Mouse (Mus musculus): ENCODE data around the gene Lman1l. TPM values are rescaled to one million over a fixed set of nuclear protein-coding genes. Genes with fewer than 3 reads are reported as not detected.

Lman1l gene
- total RNA-seq, 2 experiments from 2014 or later: not detected

DNA sequence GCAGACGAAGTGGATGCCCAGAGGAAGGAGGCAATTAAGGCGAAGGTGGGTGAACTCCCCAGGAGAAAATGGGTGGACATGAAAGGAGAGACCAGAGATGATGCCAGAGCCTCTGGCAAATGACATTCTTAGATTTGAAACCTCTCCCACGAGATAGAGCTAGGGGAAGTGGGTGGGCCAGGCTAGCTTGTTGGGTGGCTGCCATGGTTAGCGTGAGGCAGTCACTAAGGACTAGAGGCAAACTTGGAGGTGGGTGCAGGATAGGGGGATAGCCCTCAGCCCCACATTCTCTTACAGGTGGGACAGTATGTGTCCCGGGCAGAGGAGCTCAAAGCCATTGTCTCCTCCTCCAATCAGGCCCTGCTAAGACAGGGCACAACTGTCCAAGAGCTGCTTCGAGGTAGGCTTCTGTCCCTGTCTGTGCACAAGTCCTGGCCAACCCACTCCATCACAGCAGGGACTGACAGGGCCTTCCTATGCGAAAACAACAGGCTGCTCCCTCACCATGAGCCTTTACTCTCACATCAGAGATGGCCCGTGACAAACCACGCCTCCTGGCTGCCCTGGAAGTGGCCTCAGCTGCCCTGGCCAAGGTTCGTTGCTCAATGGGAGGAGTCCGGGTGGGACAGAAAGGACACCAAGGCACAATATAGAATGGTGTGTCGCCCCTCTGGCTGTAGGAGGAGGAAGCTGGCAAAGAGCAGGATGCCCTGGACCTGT lies 27.0 kb downstream of the Lman1l start:
- ATAC-seq (replicated peaks; ENCODE audit: poor library complexity): no peak

DNA sequence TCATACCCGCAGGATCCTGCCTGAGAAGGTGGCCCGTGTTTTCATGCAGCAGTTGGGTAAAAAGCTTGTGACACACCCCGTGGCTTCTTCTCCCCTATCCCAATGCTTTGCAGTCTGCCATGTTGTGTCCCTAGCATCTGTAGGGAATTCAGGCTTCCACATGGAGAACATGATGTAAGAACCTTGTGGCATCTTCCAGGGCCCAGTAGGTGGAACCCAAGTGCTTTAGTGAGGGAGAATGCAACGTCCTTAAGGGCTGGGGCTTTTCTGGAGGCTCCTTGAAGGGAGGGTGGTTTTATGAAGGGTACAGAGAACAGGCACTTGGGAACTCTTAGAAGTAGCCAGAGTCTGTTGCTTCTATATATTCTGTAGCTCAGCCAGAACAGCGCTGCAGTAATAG lies 29.8 kb downstream of the Lman1l start:
- ATAC-seq (replicated peaks; ENCODE audit: poor library complexity): no peak

DNA sequence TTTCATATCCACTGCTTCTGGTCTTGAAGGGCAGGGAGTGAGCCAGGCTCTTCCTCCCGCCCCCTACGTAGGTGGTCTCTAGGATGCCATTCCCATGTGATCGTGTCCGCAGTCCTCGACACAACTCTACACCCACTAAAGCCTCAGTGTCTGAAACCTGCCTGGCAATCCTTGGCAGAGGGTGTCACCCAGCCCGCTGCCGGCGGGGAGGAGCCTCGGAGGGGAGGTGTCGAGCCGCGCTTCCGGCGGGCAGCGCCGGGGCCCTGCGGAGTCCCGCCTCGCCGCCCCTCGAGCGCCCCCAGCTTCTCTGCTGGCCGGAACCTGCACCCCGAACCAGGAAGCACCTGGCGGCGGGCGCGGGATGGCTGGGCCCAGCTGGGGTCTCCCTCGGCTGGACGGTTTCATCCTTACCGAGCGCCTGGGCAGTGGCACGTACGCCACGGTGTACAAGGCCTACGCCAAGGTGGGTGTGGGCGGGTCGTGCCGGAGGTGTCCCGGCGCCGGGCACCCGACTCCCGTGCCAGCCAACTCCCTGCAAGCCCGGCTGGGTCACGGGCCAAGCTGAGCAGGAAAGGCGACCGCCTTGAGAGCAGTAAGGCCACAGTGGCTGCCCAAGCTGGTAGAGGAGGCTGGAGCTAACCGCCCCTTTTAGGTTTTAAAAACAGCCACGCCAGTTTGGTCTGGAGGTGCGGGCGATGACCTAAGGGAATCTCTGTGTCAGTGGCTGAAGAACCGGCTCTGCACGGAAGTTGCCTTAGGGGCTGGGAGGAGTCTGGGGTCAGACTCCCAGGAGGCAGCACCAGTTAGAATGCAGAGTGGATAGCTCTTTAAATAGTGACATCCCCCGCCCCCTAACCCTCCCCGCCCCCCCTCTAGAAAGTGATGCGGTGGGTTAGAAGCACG lies 31.1 kb downstream of the Lman1l start, which contains the start of gene Ulk3:
Gene Ulk3, plus strand, starts transcription at position 229 of the 903 bp plus-strand sequence.
- ATAC-seq (replicated peaks; ENCODE audit: poor library complexity): peak; percentile 88

DNA sequence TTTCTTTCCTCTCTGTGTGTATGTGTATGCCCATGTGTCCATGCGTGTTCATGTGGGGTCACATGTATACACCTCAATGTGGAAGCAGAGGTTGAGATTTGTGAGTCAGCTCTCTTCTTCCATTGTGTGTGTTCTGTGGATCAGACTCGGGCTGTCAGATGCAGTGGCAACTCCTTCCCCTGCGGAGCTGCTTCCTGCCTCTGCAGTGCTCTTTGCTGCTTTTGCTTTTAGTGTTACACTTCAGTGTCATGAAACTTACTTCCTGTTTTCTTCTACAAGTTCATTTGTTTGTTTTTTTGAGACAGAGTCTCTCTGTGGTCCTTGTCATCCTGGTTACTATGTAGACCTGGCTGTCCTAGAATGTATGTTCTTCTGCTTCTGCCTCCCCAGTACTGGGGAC lies 35.6 kb downstream of the Lman1l start:
- no peak for ATAC-seq (replicated peaks; ENCODE audit: poor library complexity)

DNA sequence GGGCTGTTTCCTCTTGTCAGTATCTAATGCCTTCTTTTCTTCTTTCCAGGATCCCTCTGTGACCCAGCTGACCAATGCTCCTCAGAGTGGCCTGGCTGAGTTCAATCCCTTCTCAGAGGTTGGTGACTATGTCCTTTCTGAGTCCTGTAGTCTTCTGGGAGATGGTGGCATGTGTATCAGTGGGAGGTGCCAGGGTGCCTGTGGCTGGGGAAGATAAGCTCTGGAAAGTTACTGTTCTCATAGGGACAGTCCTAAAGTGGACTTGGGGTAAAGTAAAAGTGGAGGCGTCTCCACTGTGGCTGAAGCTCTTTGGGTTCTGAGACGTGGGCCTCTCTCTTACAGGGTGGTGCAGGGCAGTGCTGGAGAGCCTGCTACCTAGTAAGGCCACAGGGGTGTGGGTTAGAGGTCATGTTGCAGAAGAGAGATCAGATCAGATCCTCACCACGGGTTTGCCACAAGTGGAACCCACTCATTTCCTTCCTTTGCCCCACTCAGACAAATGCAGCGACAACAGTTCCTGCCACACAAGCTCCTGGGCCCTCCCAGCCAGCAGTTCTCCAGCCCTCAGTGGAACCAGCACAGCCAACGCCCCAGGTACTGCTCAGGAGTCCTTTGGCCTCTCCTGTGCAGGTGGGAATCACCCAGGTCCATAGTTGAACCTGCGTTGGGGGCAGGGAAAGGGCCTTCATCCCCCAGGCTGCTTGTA lies 43.3 kb downstream of the Lman1l start:
- peak; percentile 90 for ATAC-seq (replicated peaks; ENCODE audit: poor library complexity)

DNA sequence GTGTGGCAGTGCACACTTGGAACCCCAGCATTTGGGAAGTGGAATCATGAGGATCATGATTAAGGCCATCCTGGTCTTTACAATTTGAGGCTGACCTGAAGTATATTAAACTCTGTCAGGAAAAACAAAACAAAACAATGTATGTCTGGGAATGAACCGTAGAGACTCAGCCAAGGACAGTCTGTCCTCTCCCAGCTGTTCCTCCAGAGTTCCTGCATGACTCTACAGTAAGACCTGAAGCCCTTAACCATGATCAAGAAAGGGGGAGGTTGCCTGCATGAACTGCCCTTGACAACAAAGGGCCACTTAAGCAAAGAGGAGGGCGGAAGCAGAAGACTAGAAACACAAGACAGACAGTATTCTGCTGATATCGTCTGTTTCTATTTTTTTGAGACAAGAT lies 45.0 kb downstream of the Lman1l start:
- no peak for ATAC-seq (replicated peaks; ENCODE audit: poor library complexity)

DNA sequence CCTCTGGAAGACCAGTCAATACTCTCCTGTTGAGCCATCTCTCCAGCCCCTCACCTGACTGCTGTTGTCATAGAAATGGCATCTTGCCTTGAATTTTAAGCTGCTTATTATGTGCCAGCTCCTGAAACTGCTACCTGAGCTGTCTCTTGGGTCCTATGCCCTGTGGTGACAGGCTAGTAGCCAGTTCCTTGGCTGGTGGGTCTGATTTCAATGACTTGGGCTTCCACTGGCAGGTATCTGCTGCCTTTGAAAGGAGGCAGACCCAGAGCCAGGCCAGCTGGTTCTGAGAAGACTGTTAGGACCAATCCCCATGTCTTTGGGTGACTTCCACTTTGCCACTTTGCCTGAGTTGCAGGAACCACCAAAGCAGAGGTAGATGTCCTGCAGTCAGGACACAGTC lies 46.2 kb downstream of the Lman1l start:
- ATAC-seq (replicated peaks; ENCODE audit: poor library complexity): no peak

DNA sequence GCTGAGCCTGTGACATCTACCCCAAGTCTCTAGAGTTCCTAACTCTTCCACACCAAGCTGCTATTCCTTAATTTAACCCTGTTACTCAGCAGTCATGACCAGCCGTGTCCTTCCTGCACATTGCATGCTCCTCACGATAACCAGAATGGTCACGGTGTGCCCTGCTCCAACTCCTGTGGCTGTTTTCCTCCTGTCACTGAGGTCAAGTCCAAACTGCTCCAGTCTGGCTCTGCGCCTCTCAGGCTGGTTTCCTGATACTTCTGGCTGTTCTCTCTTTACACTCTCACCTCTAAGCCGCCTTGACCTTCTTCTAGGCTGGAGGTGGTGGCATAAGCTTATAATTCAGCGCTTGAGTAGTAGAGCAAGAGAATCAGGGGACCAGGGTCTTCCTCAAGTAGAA lies 52.1 kb downstream of the Lman1l start:
- ATAC-seq (replicated peaks; ENCODE audit: poor library complexity): no peak

DNA sequence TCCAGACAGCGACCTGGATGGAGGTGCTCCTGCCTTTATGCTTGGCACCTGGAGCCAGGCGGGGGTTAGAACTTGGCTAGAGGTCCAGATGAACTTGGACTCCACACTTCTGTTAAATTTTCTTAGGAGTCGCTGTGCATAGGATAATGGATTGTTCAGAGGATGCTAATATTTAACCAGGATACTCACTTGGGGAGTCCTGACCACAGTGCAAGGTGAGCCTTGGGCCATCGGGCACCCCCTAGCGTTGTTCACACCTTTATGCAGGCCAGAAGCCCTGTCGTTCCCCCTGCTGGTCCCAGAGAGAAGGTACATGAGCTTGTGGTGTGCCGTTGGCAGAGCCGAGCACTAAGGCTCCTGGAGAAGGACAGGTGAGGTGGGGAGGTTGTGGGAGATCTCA lies 53.7 kb downstream of the Lman1l start:
- no peak for ATAC-seq (replicated peaks; ENCODE audit: poor library complexity)

DNA sequence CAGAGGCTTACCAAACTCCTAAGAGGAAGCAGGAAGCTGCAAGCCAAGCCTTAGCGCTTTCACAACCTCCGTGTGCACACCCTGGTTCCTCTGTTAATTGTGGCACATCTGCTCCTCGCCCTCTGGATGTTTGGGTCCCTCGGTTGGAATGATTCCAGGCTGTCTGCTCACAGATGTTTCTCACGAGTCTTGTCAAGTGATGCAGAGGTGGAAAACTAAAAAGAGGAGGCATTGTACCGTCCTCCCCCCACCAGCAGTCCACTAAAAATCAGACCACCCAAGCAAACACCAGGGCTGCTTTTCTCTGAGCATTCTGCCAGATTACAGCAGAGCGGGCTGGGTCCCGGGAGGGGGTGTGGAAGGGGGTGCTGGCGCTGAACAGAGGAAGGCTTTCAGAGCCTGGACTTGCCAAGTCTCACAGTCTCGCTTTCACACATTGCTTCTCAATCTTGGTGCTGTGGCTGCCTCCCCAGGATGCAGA lies 54.8 kb downstream of the Lman1l start:
- peak; percentile 42 for ATAC-seq (replicated peaks; ENCODE audit: poor library complexity)

DNA sequence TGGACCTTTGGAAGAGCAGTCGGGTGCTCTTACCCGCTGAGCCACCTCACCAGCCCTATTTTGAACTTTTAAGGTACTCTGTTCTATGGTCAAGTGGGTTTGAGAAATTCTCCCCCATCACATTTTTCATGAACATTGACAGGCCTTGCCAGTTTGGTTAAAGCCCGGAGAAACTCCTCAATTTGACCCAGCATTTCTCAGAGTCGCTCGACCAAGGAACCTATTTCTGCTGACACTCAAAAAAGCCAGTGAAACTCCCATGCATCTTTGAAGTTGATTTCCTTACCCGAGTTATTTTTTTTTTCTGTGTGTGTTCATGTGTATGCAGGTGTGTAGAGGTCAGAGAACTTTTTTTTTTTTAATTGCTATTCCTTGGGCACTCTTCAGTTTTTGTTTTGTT lies 56.0 kb downstream of the Lman1l start:
- ATAC-seq (replicated peaks; ENCODE audit: poor library complexity): no peak

DNA sequence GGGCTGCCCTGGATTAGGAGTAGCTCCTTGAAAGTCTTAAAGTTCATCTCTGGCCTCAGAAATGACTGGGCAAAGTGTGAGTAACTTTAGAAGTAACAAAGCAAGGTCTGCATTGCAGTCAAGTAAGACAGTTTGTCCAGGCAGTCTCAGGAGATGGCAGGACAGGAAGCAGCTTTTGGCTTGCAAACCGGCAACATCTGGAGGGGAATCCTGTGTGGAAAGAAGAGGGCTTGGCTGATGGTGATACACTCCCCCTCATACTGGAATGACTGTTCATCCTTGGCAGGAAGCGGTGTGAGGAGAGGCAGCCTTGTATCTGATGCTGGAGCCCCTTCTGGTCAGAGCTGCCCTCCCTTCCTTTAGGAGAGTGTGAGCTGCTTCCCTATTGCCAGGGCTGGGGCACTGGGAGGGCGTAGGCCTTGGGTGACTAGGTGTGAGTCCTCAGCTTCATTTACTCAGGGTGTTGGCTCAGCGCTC lies 57.6 kb downstream of the Lman1l start:
- peak; percentile 40 for ATAC-seq (replicated peaks; ENCODE audit: poor library complexity)

DNA sequence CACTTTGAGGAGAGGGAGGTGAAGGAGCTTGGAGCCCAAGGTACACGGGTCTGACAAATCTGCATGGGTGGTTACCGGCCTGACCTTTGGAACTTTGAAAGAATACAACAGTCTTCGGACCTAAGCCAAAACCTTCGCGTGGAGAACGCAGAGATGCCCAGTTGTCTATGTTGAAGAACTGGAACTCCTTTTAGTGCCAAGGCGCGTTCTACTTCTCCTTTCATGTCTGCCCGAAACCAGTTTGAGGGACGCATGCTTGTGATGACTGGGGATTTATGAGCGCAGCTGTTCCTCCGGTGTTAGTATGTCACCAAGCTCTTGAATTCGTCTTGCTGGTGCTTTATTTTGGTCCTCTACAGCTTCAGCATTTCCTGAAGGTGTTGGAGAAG lies 58.9 kb downstream of the Lman1l start:
- ATAC-seq (replicated peaks; ENCODE audit: poor library complexity): no peak

DNA sequence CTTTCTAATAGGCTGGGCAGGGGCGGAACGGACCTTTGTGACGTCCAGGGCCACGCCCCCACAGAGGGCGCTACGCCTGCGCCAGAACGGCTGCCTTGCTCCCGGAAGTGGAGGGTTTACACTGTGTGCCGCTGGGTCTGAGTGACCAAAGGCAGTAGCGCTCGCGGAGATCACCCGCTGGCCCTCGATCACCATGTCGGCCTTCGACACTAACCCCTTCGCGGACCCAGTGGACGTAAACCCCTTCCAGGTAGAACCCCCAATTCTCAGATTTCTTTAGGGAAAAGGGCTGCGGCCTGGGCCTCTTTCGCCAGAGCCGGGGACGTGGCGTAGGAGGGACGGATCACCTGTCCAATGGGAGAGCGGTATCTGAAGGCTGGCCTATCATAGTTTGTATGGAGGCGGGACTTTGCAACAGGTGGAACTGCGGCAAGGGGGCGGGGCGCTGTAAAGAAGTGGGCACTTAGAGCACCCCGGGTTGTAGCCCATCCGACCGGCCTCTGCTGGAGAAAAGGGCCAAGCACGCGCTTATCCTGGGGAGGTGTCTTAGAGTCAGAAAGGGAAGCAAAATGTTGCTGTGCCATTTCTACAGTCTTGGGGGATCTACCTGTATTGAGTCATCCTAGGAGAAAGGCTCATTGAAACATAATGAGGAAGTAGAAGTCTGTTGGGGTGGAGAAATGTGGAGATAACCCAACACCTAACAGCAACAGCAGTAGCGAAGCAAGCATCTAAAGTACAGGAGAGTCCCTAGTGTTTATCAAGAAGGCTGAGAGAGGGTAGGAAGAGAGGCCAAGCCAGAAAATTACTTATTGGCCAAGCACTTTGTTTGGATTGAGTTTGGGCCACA lies 59.5 kb downstream of the Lman1l start, which contains the start of gene Scamp2:
Gene Scamp2, plus strand, starts transcription at position 83 of the 850 bp plus-strand sequence.
- ATAC-seq (replicated peaks; ENCODE audit: poor library complexity): peak; percentile 89

DNA sequence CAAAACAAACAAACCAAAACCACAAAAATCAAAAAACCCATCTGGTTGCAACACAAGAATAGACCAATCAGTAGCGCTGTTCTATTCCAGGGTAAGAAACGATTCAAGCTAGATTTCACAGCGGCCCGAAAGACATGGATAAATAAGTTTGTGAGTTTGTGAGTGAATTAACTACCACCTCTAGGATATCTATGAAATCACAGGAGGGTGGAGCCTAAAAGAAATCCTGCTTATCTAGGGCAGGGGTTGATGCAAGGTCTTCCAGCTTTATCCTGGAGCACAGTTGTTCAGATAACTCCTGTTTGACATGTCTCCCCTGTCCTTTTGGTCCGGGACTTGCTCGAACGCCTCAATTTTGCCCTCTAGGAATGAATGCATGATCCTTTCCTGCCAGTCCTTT lies 60.3 kb downstream of the Lman1l start:
- ATAC-seq (replicated peaks; ENCODE audit: poor library complexity): no peak

DNA sequence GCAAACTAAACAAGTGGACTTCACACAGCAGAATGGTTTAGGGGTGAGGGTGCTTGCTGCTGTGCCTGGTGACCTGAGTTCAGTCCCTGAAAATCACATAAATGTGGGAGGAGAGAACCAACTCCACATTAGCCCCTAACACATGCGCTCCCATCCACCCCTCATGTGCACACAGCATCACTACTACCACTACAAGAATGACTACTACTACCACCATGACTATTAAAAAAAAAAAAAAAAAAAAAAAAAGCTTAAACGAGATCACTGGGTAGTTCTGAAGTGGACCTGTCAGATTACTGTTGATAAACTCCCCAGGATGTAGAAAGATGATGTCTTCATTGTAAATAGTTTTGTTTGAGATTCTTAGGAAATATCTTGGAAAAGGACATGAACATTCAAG lies 61.0 kb downstream of the Lman1l start:
- no peak for ATAC-seq (replicated peaks; ENCODE audit: poor library complexity)

DNA sequence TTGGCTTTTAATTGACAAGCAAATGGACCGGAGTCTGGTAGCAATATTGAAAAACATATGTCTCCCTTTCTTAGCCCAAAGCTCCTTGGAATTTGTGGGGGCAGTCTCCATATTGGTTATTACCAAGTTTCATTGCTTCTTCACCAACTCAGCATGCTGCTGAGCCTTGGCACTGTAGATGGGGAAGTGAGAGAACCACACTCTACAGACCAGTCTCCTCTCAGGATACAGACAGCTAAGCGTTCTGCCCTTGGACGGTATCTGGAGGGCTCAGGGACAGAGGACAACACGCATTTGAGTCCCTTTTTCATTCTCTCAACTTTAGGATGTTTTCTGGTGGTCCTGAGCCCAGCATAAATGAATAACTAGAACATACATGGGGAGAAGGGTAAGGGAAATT lies 61.9 kb downstream of the Lman1l start:
- ATAC-seq (replicated peaks; ENCODE audit: poor library complexity): no peak

DNA sequence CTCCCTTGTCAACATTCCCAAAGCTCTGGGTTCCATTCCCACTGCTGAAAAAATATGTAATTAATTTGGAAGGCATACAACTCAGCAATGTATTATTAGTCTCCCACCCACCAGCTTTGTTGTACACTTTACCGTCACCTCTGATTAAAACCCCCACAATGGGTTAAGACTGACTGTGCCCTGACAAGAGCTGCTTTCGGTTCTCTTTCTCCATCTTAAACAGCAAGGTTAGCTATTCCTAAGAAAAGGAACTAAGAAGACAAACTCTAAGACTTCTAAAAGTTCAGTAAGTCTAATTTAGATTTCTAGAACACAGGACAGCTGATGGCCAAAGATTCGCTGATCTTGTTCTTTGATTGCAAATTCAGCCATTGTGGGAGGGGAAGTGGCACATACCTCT lies 63.4 kb downstream of the Lman1l start:
- ATAC-seq (replicated peaks; ENCODE audit: poor library complexity): no peak

Measured in megakaryocyte progenitor cell, adult 5-6 weeks (primary cell).